Mouse (Mus musculus): ENCODE results near the gene Srsf6. TPM values are rescaled to one million over a fixed set of nuclear protein-coding genes. Genes with fewer than 3 reads are reported as not detected.

Srsf6 gene
- polyA plus RNA-seq, 1 experiment from 2014 or later: 214 TPM

DNA sequence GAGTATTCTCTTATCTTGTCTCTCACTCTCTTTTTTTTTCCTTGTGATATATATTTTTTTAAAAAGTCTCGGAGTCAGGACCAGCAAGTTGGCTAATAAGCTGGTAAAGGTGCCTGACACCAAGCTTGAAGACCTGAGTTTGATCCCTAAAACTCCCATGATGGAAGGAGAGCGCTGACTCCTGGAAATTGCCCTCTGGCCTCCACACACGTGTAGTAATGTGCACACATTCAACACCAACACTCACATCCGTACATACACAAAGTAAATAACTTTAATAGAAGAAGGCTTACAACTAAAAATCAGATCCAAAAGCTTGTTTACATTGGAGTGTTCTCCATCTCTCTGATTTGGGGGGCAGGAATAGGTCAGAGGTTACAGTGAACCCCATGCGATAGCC, 41.9 kb downstream of the Srsf6 start:
- ATAC-seq (ENCODE audit: low FRiP score, low TSS enrichment): no peak
- H3K4me2 ChIP-seq (replicated peaks; ENCODE audit: low read depth, low read length): no peak overlapping the region

DNA sequence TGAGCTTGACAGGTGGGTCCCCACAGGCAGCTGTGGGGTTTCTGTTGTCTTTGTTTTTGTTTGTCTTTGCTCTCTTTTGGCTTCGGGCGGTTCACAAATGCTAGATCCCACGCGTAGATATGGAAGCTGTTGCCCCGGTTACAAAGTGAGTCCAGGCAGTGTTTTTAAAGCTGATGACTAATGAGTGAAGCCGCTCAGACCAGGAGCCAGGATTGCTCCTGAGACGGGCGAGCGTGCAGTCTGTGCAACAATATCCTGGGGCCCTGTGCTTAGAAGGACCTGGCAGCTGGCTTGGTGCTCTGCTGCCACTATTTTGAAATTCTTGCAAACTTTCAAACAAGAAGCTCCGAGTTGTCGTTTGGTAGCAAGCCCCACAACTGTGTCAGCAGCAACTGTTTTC, 42.3 kb downstream of the Srsf6 start:
- H3K27me3 ChIP-seq (ENCODE audit: insufficient read depth, low read length): no peaks in the 10 kb centered on the region
- 19% methylated on average over 11 of the region's 11 CpGs for WGBS
- H3K4me3 ChIP-seq (ENCODE audit: low read length): no peak overlapping the region
- H3K36me3 ChIP-seq (ENCODE audit: insufficient read depth, low read length): no peaks in the 10 kb centered on the region
- no peaks in the 10 kb centered on the region for H3K9me3 ChIP-seq (ENCODE audit: low read length)
- H3K9ac ChIP-seq (replicated peaks; ENCODE audit: low read length): no peak overlapping the region
- H3K4me1 ChIP-seq (ENCODE audit: insufficient read depth, low read length): peaks cover 6% of the 10 kb centered on the region
- no peak overlapping the region for H3K4me2 ChIP-seq (replicated peaks; ENCODE audit: low read depth, low read length)
- ATAC-seq (ENCODE audit: low FRiP score, low TSS enrichment): no peak
- no peak overlapping the region for H3K27ac ChIP-seq (ENCODE audit: low read length)

More for the DNA sequence above, 41.9 kb downstream of the Srsf6 start:
- peaks cover 6% of the 10 kb centered on the region for H3K4me1 ChIP-seq (ENCODE audit: insufficient read depth, low read length)
- H3K27ac ChIP-seq (ENCODE audit: low read length): no peak overlapping the region
- H3K4me3 ChIP-seq (ENCODE audit: low read length): no peak overlapping the region
- no peak overlapping the region for H3K9ac ChIP-seq (replicated peaks; ENCODE audit: low read length)
- 55% methylated on average over 5 of the region's 5 CpGs for WGBS
- no peaks in the 10 kb centered on the region for H3K27me3 ChIP-seq (ENCODE audit: insufficient read depth, low read length)
- H3K36me3 ChIP-seq (ENCODE audit: insufficient read depth, low read length): no peaks in the 10 kb centered on the region
- H3K9me3 ChIP-seq (ENCODE audit: low read length): no peaks in the 10 kb centered on the region

DNA sequence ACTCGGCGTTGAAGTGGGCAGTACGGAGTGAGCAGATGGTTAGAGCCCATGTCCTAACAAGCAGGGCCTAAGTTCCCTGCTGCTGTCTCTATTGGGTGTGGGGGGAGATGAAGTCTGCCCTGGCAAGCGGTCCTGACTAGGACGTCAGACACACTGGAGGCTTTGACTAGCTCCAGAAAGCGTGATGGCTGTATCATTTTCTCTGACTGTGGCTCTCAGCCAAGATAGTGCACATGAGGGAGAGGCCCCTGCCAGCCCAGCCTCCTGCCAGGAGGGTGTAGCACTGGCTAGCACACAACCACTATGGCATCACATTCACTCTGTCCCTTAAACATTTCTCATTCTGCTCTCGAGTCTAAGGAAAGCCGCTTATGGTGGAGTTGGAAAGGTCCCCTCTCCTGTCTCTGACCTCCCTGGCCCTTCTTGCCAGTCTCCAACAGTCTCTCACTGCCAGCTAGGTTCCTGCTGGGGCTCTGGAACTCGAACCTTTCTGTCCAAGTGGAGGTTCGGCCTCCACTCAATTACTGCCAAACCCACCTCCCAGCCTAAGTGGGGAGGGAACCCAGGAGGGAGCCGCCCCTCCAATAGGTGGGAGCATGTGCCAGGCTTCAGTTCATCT, 43.9 kb downstream of the Srsf6 start:
- Histone ChIP-seq H3K27ac (ENCODE audit: low read length) (no peak overlapping the region), H3K9ac (replicated peaks; ENCODE audit: low read length) (no peak overlapping the region), H3K4me1 (ENCODE audit: insufficient read depth, low read length) (peaks cover 6% of the 10 kb centered on the region), H3K4me3 (ENCODE audit: low read length) (no peak overlapping the region), H3K36me3 (ENCODE audit: insufficient read depth, low read length) (no peaks in the 10 kb centered on the region), H3K4me2 (replicated peaks; ENCODE audit: low read depth, low read length) (no peak overlapping the region), H3K9me3 (ENCODE audit: low read length) (no peaks in the 10 kb centered on the region), H3K27me3 (ENCODE audit: insufficient read depth, low read length) (no peaks in the 10 kb centered on the region)
- WGBS: 82% methylated on average over 11 of the region's 11 CpGs
- ATAC-seq (ENCODE audit: low FRiP score, low TSS enrichment): no peak

DNA sequence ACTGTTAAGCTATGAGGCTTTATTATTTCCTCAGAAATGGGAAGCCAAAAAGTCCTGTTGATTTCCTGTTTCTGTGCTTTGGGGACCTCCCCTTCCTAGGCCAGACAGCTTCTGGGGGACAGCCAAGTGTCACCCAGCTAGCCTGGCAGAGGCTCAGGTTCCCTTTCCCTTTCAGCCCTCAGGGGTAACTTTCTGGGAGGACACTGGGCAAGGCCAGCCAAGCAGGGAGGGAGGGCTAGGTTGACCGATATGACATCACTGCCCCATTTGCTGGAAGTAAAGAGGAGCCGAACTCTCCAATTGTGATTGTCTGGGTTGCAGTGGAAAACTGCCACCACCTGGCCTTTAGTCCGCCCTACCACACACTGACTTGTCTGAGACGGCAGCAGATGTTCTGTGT, 44.7 kb downstream of the Srsf6 start:
- H3K36me3 ChIP-seq (ENCODE audit: insufficient read depth, low read length): no peaks in the 10 kb centered on the region
- ATAC-seq (ENCODE audit: low FRiP score, low TSS enrichment): no peak
- H3K9ac ChIP-seq (replicated peaks; ENCODE audit: low read length): no peak overlapping the region
- 65% methylated on average over 4 of the region's 4 CpGs for whole genome bisulfite sequencing
- no peak overlapping the region for H3K4me2 ChIP-seq (replicated peaks; ENCODE audit: low read depth, low read length)
- H3K4me1 ChIP-seq (ENCODE audit: insufficient read depth, low read length): peaks cover 6% of the 10 kb centered on the region
- no peaks in the 10 kb centered on the region for H3K9me3 ChIP-seq (ENCODE audit: low read length)
- no peak overlapping the region for H3K4me3 ChIP-seq (ENCODE audit: low read length)
- H3K27ac ChIP-seq (ENCODE audit: low read length): no peak overlapping the region
- no peaks in the 10 kb centered on the region for H3K27me3 ChIP-seq (ENCODE audit: insufficient read depth, low read length)

DNA sequence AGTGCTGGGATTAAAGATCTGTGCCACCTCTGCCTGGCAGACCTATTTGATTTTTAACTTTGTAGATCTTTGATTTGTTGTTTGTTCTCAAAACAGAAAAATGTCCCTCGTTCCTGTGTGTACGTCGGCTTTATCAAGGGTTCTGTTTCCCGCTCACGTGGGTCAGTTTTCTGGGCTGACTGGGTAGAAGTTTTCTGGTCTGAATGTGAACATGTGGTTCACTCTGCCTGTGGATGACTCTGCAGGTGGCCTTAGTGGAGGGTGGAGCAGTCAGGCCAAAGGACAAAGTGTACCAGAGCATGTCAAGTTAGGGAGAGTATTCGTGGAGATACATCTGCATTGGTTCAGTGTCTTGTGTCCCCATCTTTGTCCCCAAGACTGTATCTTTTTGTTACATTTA, 53.1 kb downstream of the Srsf6 start:
- Histone ChIP-seq H3K9me3 (ENCODE audit: low read length) (no peaks in the 10 kb centered on the region; the same call in 1 of the 2 replicates), H3K4me3 (ENCODE audit: low read length) (no peak overlapping the region), H3K4me2 (replicated peaks; ENCODE audit: low read depth, low read length) (no peak overlapping the region), H3K36me3 (ENCODE audit: insufficient read depth, low read length) (no peaks in the 10 kb centered on the region), H3K9ac (replicated peaks; ENCODE audit: low read length) (no peak overlapping the region), H3K4me1 (ENCODE audit: insufficient read depth, low read length) (peaks cover 10% of the 10 kb centered on the region), H3K27ac (ENCODE audit: low read length) (no peak overlapping the region), H3K27me3 (ENCODE audit: insufficient read depth, low read length) (no peaks in the 10 kb centered on the region)
- WGBS: 76% methylated on average over 6 of the region's 6 CpGs
- no peak for ATAC-seq (ENCODE audit: low FRiP score, low TSS enrichment)

DNA sequence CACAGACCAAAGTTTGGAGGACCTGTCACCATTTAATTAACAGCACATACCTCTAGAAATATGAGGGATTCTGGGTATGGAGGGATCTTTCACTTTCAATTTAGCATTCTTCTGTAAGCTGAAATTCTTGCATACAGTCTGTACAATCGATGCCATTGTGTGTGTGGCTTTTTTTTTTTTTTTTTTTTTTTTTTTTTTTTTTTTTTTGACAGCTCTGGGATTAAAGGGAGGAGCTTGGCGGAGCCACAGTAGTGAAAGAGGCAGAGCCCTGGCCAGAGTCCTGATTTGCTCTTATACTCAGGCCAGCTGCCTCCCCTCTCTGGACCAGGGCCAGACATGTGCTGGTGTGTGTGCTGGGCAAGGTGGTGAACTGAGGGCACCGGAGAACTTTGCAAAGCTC, 54.6 kb downstream of the Srsf6 start:
- peak; percentile 64; the same call in 1 of the 2 replicates for ATAC-seq (ENCODE audit: low FRiP score, low TSS enrichment)
- no peak overlapping the region for H3K4me2 ChIP-seq (replicated peaks; ENCODE audit: low read depth, low read length)
- H3K4me1 ChIP-seq (ENCODE audit: insufficient read depth, low read length): peaks cover 10% of the 10 kb centered on the region
- no peak overlapping the region for H3K9ac ChIP-seq (replicated peaks; ENCODE audit: low read length)
- no peaks in the 10 kb centered on the region; the same call in 1 of the 2 replicates for H3K9me3 ChIP-seq (ENCODE audit: low read length)
- H3K4me3 ChIP-seq (ENCODE audit: low read length): no peak overlapping the region
- 44% methylated on average over 3 of the region's 3 CpGs for WGBS
- H3K27ac ChIP-seq (ENCODE audit: low read length): no peak overlapping the region
- no peaks in the 10 kb centered on the region for H3K36me3 ChIP-seq (ENCODE audit: insufficient read depth, low read length)
- H3K27me3 ChIP-seq (ENCODE audit: insufficient read depth, low read length): no peaks in the 10 kb centered on the region

Other genes starting within 250 kb of the Srsf6 start
- gene L3mbtl1, start 11.9 kb downstream of the Srsf6 start, polyA plus RNA-seq (2015; fragmentation: Nextera tagmentation; extraction: Ambion mirVana): 0.09 and 0.14 TPM in 2 replicates
- 11.2 and 12.2 TPM in 2 replicates for gene Sgk2, start 55.8 kb downstream of the Srsf6 start, polyA plus RNA-seq (2015; fragmentation: Nextera tagmentation; extraction: Ambion mirVana)
- gene Ift52, start 85.8 kb downstream of the Srsf6 start, polyA plus RNA-seq (2015; fragmentation: Nextera tagmentation; extraction: Ambion mirVana): 55.3 and 55.5 TPM in 2 replicates
- gene Mybl2, start 123.2 kb downstream of the Srsf6 start, polyA plus RNA-seq (2015; fragmentation: Nextera tagmentation; extraction: Ambion mirVana): 23.7 and 27.0 TPM in 2 replicates
- gene Gtsf1l, start 156.3 kb downstream of the Srsf6 start, polyA plus RNA-seq (2015; fragmentation: Nextera tagmentation; extraction: Ambion mirVana): not detected in 2 replicates

All from kidney, embryonic 16.5 days (tissue).